Mouse (Mus musculus) thymus, postnatal 36 days (tissue): ENCODE measurements at regions not wholly inside any gene's neighbourhood (a gene's known extent, or its start where the extent isn't known, plus 50 kb on each side); places are given as distances from the start of the nearest gene placed in this dataset.
"Not testable (repeated sequence)": the region's sequence is repeated elsewhere in the genome, so short reads cannot be mapped to it uniquely, and the experiment has no call there.

Experiments used
- DNase-seq, 2 experiments: peaks; one replicate each; pipeline ENCODE4 v3.0.0; 2022; ENCODE audit warnings: mixed read lengths in 2 of 2

- no peak for DNase-seq
Observed at GRCm38 (mm10) chr3:83416536-83416935, 288.8 kb downstream of the Dchs2 start.

GRCm38 (mm10) chr3:83424267-83424666 lies 296.5 kb downstream of the Dchs2 start:
- DNase-seq, result no peak

GRCm38 (mm10) chr3:83429376-83429775 lies 301.6 kb downstream of the Dchs2 start:
- no peak for DNase-seq

- DNase-seq, result no peak
Observed at GRCm38 (mm10) chr3:83446154-83446667, 318.5 kb downstream of the Dchs2 start.

DNA sequence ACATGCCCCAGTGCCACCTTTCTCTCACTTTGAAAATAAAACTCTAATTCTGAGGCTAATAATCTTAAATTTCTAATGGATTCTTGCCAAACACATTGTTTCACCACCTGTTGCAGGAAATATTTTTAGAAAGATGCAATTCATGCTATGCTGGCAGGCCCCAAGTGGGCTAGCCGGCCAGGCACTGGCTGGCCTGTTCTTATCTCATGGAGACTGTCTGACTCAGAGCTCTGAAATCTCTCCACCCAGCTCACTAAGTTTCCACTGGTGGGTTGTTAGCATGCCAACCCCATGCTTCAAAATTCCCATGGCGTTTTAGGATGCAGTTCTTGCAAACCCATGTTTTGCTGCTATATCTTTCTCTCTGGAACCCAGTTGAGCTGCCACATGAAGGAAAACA lies 315.5 kb upstream of the Sfrp2 start:
- DNase-seq, result no peak

DNA sequence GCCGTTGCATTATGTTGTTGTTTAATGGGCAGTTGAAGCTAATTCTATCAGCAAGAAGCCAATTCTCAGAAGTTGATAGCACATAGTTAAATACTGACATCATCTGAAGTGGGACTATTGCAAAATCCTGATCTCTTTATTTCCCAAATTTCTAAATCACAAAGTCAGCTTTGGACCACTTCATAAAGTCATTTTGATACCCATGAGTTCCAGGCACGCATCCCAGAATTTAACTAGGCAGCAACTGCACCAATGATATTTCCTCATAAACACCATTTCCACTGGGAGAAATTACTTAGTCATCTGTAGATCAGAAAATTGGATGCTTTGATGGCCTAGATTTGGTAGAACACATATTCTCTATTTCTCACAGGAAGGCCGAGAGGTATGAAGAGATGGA lies 314.8 kb upstream of the Sfrp2 start:
- DNase-seq, result no peak

DNA sequence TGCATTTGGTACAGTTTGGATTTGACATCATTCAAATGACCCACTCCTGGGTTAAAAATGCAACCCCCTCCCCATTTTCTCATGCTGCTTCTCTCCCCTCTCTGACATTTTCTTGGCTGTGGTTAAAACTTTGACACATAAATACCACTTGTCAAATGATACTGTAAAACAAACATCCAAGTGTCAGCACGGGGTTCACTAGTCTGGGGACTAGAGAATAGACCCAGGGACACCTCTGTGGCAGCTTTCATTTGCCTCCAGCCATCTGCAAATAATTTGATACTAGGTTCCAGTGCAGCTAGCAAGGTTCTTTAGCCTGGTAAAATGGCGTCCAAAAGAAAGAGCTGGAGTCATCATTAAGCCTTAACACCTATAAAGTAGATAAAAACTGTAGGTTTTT lies 312.7 kb upstream of the Sfrp2 start:
- DNase-seq, result no peak

- no peak for DNase-seq
Observed at GRCm38 (mm10) chr3:83458450-83458849, 307.7 kb upstream of the Sfrp2 start.

DNA sequence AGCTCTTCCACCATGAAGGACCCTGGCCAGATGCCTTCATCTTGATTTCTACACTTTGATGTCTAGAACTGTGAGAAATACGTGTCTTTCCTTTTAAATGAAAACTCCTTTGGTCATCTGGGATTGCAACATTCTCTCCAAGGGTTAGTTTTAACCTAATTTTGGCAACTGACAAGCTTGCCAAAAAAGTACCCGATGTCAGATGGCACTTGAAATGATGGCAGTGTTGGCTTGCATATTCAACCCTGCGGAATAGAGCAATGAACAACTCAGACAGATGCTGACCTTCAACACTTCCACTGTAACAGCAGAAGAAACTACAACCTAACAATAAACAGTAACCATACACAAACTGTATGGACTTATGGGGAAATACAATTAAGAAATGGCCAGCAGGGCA lies 286.9 kb upstream of the Sfrp2 start:
- no peak for DNase-seq

DNA sequence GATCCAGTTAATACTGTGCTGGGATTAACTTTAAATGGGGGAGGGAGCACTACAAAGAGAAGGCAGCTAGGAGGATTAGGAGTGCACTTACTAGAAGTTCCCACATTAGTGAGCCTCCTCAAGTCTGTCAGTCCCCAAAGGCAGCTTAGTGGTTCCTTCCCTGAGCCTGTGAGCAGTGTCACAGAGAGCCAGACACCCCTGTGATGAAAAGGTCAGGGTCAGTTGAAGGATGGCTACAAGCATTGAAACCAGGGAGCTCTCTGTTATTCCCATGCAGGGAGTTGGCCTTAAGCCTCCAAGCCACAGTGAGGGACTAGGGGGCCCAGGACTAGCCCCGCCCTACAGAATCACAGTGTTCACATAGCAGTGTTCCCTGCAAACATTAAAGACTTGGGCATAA lies 285.9 kb upstream of the Sfrp2 start:
- no peak for DNase-seq

GRCm38 (mm10) chr3:83486192-83486716 lies 279.9 kb upstream of the Sfrp2 start:
- DNase-seq, result no peak

DNA sequence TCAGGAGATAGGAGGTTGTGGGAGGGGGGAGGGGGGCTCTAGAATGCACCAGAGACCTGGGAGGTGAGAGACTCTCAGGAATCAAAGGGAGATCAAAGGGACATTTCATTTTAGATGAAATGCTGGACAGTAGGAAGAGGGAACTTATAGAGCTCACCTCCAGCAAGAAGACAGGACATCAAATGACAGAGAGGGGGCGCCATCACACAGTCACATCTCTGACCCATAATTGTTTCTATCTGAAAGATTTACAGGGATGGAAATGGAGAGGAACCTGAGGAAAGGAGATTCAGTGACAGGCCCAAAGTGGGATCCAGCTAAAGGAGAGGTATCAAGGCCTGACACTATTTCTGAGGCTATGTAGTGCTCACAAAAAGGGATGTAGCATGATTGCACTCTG lies 270.5 kb upstream of the Sfrp2 start:
- no peak for DNase-seq

DNA sequence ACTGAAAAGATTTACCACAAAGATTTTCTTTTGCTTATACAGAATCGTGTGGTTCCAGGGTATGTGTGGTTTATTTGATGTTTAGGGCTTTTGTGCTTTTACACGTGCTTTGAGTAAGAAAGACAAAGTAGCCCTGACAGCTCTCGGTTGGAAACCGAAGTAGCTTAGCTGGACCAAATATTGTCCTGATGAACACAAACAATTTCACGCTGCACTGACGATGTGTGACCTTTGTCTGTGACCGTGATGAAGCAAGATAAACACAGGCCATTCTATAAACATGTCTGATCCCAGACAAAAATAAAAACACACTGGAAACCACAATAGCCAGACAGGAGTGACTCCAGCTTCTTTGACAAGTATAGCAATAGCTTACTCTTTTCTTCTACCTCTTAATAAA lies 262.2 kb upstream of the Sfrp2 start:
- DNase-seq, result no peak

- DNase-seq, result no peak
Observed at GRCm38 (mm10) chr3:83516614-83517013, 249.5 kb upstream of the Sfrp2 start.

DNA sequence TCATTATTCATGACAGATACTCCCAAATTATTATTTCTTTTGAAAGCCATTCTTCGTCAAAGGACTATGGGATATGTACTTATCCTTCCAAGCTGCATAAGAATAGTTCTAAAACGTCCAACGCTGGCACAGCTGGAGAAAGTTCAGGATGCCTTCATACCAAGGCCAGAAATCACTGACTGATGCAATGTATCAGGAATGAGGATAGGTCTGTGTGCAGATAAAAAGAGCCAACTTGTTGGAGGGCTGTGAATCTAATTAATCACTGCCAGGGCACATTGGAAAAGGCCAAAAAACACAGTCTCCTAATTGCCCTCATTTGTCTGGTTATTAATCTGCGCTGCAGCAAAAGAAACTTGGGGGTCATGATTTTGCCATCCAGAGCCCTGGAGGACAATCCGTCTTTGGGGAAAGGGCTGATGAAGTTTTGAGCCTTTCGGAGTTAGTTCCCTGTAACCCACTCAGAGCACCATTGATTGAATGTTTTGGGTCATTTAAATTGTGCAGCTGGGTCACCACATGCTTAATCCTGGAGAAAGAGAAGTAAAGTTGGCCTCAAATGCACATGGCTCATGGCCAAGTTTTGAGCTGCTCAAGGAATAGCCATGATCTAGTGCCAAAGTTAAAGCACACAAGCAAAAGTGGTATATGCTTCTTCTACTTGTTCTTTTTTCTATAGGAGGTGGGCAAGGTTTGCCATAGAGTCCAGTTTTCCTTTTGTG lies 248.0 kb upstream of the Sfrp2 start:
- no peak for DNase-seq

DNA sequence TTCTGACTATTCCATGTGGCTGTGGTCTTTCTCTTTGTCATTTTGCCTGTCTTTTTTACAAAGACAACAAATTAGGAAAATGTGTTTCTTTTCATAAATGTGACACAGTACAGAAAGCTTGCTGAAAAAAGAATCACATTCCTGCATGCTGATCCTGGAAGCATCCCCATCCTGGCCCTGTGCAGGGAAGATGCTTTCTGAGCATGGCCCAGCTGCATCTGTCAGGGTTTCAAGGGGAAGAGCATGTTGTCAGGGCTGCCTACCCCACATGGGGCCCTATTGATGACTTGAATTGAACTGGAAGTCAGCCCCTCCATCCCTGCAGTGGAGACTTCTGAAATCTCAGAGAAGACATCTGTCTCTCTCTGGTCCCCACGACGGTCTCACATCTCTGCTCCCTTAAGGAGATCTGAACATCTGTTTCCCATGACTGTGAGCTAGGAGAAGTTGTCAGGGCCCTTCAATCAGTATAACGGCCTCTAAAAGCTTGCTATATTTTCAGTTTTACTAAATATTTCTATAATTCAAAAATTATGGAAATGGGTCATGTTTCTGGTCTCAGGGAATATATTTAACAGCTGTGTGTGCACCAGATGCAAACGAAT lies 235.8 kb upstream of the Sfrp2 start:
- DNase-seq, result no peak

GRCm38 (mm10) chr3:83536624-83537023 lies 229.5 kb upstream of the Sfrp2 start:
- not testable (repeated sequence) for DNase-seq

DNA sequence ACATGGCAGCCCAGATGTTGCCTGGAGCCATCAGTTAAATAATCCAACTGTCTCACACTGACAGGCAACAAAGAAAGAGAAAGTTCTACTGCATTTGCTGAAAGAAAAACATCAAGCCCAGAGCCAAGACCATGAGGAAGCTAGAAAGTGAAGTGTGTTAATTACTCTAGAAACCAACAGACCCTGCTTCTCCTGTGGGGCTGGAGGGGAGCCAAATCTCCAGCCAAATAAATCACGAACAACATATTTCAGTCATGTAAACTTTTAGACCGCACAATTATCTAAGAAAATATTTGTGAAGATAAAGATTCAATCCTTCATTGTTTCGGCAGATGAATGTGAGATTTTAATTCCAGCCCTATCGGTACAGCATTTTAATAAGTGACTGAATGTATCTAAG lies 228.9 kb upstream of the Sfrp2 start:
- no peak for DNase-seq

GRCm38 (mm10) chr3:83537711-83538110 lies 228.4 kb upstream of the Sfrp2 start:
- no peak for DNase-seq

DNA sequence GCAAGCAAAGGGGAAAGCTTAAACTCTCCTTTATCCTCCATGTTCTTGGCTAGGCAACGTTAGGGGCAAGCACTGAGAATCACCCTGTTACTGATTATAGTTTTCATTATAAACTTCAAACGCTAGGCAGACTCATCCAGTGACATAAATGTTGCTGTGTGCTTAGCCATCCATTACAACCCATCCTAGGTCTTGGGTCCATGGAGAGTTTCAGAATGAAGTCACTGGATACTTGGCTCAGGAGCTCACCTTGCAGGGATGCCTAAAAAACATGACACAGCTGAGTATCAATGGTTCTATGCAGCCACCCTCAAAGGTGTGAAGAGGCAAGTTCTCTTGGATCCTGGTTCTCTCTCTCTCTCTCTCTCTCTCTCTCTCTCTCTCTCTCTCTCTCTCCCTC lies 227.2 kb upstream of the Sfrp2 start:
- no peak for DNase-seq

DNA sequence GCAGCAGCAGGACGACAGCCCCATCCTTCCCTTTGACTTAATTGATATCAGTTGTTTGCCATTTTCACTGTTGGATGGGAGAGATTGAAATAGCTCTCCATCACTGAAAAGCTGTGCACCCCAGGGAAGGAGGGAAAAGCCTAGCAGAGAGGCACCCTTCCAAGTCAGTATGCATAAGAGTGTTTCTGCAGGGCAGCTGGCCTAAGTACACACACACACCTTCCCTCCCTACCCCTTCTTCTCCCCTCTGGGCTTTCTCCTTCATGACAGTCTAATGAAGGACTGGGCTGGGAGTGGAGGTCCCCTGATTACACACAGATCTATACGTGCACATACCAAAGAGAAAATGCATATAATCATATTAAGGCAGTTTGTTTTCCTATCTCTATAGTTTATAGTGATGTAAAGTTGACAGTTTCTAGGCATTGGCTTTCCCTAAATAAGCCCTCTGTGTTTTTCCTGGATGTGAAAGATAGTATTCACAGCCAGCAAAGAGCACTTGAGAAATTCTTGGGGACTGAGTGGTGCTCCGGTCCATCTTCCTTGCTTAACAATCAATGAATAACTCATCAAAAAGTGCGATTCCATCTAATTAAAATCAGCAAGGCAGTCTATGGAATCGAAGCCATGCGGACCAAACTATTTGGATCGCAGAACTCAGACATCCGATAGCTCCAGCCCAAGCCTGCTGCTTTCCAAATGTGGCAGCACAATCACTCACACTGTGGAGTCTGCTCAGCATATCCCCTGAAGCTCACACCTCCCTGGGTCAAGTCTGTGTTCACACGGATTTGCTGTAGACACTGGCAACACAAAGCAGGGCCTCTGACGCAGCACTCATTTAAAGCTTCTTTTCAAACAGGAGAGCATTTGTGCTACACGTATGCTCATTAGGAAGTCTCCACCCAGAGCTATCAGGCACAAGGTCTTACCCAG lies 224.9 kb upstream of the Sfrp2 start:
- no peak for DNase-seq

GRCm38 (mm10) chr3:83552516-83553139 lies 213.5 kb upstream of the Sfrp2 start:
- no peak for DNase-seq

- DNase-seq, result no peak
Observed at GRCm38 (mm10) chr3:83553858-83554257, 212.3 kb upstream of the Sfrp2 start.
